Mouse (Mus musculus): ENCODE data around the gene Ptprg.
"Not testable (repeated sequence)": the region's sequence is repeated elsewhere in the genome, so short reads cannot be mapped to it uniquely, and the experiment has no call there.

Ptprg gene

GRCm38 (mm10) chr14:11759356-11759755 is 206.0 kb downstream of the Ptprg start:
- DNase-seq = no peak

GRCm38 (mm10) chr14:11762995-11763394 is 209.7 kb downstream of the Ptprg start:
- no peak for DNase-seq

- no peak for DNase-seq
Observed at GRCm38 (mm10) chr14:11772736-11773135, 219.4 kb downstream of the Ptprg start.

GRCm38 (mm10) chr14:11774476-11775037 is 221.2 kb downstream of the Ptprg start:
- DNase-seq = no peak

- DNase-seq = no peak
Observed at GRCm38 (mm10) chr14:11775204-11775603, 221.9 kb downstream of the Ptprg start.

- no peak for DNase-seq
Observed at GRCm38 (mm10) chr14:11775951-11776495, 222.7 kb downstream of the Ptprg start.

GRCm38 (mm10) chr14:11776566-11776965 is 223.2 kb downstream of the Ptprg start:
- no peak for DNase-seq

GRCm38 (mm10) chr14:11791190-11791589 is 237.9 kb downstream of the Ptprg start:
- no peak for DNase-seq

- DNase-seq = no peak
Observed at GRCm38 (mm10) chr14:11793847-11794246, 240.5 kb downstream of the Ptprg start.

- DNase-seq = no peak
Observed at GRCm38 (mm10) chr14:11802355-11803035, 249.2 kb downstream of the Ptprg start.

GRCm38 (mm10) chr14:11806674-11807073 is 253.3 kb downstream of the Ptprg start:
- DNase-seq = no peak

GRCm38 (mm10) chr14:11807465-11807864 is 254.1 kb downstream of the Ptprg start:
- DNase-seq = no peak

- DNase-seq = no peak
Observed at GRCm38 (mm10) chr14:11811142-11811761, 257.9 kb downstream of the Ptprg start.

- no peak for DNase-seq
Observed at GRCm38 (mm10) chr14:11812291-11812690, 259.0 kb downstream of the Ptprg start.

- not testable (repeated sequence) for DNase-seq
Observed at GRCm38 (mm10) chr14:11814811-11815210, 261.5 kb downstream of the Ptprg start.

- DNase-seq = no peak
Observed at GRCm38 (mm10) chr14:11817236-11817635, 263.9 kb downstream of the Ptprg start.

GRCm38 (mm10) chr14:11818054-11818453 is 264.7 kb downstream of the Ptprg start:
- no peak for DNase-seq

- DNase-seq = no peak
Observed at GRCm38 (mm10) chr14:11818721-11819120, 265.4 kb downstream of the Ptprg start.

GRCm38 (mm10) chr14:11819326-11819725 is 266.0 kb downstream of the Ptprg start:
- DNase-seq = no peak

- DNase-seq = no peak
Observed at GRCm38 (mm10) chr14:11822830-11823700, 269.7 kb downstream of the Ptprg start.

GRCm38 (mm10) chr14:11823701-11824095 is 270.4 kb downstream of the Ptprg start:
- no peak for DNase-seq

- DNase-seq = no peak
Observed at GRCm38 (mm10) chr14:11824915-11825314, 271.6 kb downstream of the Ptprg start.

GRCm38 (mm10) chr14:11825551-11825950 is 272.2 kb downstream of the Ptprg start:
- DNase-seq = no peak
